Mouse (Mus musculus): ENCODE measurements at regions not wholly inside any gene's neighbourhood (a gene's known extent, or its start where the extent isn't known, plus 50 kb on each side); places are given as distances from the start of the nearest gene placed in this dataset.

DNA sequence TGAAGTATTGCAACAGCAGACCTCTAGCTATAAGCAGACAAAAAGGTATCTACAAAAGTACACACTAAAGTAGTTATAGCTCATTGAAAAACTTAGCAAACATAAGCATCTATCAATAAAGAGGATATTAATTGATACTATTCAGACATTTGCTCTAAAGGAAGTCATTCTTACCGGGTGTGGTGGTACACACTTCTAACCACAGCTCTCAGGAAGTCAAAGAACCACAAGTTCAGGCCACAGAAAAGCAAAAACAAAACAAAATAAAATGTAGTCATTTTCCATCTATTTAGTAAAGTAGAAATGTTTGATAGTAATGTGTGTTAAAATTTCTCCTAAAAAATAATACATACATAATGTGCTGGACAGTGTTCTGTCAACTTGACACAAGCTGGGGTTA, 192.5 kb upstream of the Gm11114 start:
- intact Hi-C loops (cut with DNase I), result no loop called here

GRCm38 (mm10) chr9:85121059-85121458, 191.5 kb upstream of the Gm11114 start:
- intact Hi-C loops (cut with DNase I), result no loop called here
- DNase-seq (ENCODE audit: low spot score in 2 of 2), result no peak

More for the DNA sequence above, 192.5 kb upstream of the Gm11114 start:
- no peak for DNase-seq (ENCODE audit: low spot score in 2 of 2)

DNA sequence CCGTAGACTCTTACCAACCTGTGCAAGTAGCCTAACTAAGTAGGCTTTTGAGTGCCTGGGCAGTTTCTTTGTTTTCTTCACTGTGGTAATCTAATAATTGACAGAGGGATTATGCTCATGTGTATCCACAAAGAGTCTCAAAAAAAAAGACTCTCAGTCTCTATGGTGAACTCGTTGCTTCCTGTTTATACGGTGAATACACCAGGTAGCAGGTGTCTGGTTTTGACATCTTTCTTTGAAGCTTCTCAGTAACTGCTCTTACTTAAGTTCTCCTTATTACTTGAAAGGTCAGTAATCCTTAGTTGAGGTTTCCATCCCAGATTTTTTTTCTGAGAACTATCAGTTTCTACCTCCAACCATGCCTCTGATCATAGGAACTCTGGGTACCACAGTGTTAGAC, 188.9 kb upstream of the Gm11114 start:
- intact Hi-C loops (cut with DNase I), result no loop called here
- DNase-seq (ENCODE audit: low spot score in 2 of 2), result no peak

GRCm38 (mm10) chr9:85125775-85126174, 186.8 kb upstream of the Gm11114 start:
- intact Hi-C loops (cut with DNase I), result no loop called here
- no peak for DNase-seq (ENCODE audit: low spot score in 2 of 2)

DNA sequence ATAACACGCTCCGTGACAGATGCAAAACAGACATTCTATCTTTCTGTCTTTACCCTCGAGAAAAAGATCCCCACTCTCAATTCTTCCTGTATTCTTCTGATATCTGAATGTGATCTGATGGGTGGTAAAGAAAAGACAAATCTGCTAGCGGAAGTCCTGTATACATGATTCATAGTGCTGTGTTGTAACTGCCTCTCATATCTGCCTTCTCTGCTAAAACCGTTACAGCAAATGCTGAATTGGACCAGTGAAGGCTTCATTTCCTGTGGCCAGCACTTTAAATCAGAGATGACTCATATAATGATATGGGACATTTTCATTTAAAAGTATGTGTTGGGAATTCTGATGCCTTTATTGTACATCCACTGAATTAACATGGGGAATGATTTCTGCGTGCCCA, 186.0 kb upstream of the Gm11114 start:
- DNase-seq (ENCODE audit: low spot score in 2 of 2), result no peak
- intact Hi-C loops (cut with DNase I), result no loop called here

DNA sequence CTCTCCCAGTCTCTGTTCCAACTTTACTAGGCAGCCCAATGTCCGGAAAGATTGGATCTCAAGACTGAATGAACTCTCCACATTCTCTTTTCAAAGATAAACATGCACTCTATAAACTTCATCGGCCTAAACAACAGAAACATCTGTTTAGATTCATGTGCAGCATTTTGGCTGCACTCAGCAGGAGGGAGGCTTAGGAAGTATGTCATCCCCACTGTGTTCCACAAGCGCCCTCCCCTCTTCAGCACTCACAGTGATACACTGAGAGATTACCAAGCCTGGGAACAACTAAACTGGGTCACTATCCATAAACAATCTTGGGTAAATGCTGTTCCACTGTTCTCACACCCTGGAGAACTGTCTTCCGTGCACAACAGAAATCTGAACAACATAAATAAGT, 185.5 kb upstream of the Gm11114 start:
- intact Hi-C loops (cut with DNase I), result no loop called here
- DNase-seq (ENCODE audit: low spot score in 2 of 2), result no peak

DNA sequence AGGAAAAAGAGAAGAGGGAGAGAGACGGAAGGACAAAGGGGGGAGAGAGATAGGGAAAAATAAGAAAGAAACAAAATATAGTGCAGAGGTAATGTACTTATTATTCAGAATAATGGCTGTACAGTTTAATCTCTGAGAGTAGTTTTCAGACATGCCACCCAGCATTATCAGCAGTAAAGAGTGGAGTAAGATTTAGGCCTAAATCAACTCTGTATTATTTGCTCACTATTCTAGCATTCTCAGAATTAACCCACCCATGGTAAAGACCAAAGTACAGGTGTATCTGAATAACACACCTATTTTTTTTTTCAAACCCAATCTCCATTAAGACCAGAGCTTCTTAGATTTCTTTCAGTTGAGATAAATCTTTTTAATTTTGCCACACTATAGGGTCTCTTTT, 177.7 kb upstream of the Gm11114 start:
- no peak for DNase-seq (ENCODE audit: low spot score in 2 of 2)
- intact Hi-C loops (cut with DNase I), result no loop called here

- DNase-seq (ENCODE audit: low spot score in 2 of 2), result no peak
- intact Hi-C loops (cut with DNase I), result no loop called here
These were observed 175.6 kb upstream of the Gm11114 start for GRCm38 (mm10) chr9:85136715-85137582.

DNA sequence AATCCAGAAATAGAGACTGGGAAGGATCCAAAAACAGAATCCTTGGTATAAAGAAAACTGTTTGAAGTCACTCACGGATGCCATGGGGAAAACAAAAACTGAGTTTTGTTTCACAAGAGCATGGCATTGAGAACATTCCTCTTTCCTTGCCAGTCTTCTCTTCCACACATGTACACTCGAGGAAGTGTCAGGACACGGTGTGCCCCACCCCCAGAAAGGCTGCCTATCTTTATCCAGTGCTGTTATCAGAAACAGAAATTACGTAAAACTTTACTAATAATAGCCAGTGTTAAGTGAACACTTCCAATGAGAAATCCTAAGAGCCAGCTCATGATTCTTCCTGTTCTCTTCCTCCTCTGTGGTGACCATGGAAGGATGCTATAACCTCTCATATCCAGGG, 172.7 kb upstream of the Gm11114 start:
- intact Hi-C loops (cut with DNase I), result no loop called here
- peak; percentile 3 to 19 for DNase-seq (ENCODE audit: low spot score in 2 of 2)

GRCm38 (mm10) chr9:85144363-85144762, 168.2 kb upstream of the Gm11114 start:
- no peak for DNase-seq (ENCODE audit: low spot score in 2 of 2)
- intact Hi-C loops (cut with DNase I), result no loop called here

DNA sequence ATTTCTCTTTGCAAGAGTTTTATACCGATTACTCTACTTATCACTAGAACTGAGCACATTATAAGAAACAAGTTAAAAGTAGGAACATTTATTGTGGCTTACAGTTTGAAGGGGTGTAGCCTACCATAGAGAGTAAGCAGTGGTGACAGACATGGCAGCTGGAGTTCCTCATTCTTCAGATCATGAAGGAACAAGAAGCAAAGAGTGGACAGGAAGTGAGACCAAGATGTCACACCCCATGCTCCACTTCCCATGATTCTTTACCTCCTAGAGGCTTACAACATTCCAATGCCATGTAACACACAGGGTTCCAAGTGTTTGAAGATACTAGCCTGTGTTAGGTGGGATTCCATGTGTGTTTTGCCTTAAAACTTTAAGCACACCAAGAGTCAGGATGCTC, 146.9 kb upstream of the Gm11114 start:
- intact Hi-C loops (cut with DNase I), result no loop called here

DNA sequence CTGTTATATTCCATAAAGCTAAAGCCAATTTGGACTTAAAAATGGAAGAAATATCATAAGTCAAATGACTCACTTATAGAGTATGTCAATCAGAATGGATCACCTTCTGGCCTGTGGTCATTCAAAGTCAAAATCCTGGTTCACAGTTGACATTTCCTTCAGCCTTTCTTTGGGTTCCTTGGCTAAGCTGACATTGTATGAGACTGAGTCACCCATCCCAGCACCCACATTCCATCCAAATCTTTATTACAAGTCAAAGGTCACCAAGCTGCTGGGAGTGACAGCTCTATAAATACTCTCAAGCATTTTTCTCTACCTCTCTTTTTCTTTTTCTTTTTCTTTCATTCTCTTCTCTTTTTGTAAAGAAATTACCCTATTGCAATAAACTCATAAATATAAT, 145.3 kb upstream of the Gm11114 start:
- no peak for DNase-seq (ENCODE audit: low spot score in 2 of 2)
- intact Hi-C loops (cut with DNase I), result no loop called here

More for the DNA sequence above, 146.9 kb upstream of the Gm11114 start:
- DNase-seq (ENCODE audit: low spot score in 2 of 2), result no peak

DNA sequence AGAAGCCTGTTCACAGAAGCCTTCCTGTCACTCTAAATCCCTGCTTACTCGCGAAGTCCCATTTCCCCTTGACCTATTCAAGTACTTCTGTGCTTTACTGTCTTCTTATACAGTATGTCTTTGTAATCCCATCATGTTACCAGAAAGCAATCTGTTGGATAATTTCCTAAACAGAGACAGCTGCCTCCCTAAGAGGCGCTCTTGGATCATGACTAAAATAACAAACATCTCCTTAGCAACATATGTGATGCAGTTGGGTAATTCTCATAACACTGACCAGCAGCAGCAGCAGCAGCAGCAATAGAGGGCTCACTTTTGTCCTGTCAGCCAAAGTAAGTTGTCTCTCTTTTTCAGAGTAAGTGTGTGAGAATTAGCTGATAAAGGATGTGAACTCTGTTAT, 138.1 kb upstream of the Gm11114 start:
- peak in 1 of 2 experiments; percentile 15 for DNase-seq (ENCODE audit: low spot score in 2 of 2)
- intact Hi-C loops (cut with DNase I), result no loop called here

DNA sequence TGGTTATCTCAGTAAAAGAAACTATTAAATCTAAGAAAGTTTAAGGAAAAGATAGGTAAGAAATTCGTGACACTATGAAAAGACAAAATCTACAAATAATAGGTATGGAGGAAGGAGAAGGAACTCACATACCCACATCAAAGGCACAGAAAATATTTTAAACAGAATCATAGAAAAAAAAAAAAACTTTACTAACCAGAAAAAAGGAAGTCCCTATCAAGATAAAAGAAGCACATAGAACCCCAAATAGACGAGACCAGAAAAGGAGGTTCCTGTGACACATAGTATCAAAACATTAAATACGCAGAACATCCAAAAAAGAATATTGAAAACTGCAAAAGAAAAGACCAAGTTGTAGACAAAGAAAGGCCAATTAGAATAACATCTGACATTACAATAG, 111.4 kb upstream of the Gm11114 start:
- no peak for DNase-seq (ENCODE audit: low spot score in 2 of 2)
- intact Hi-C loops (cut with DNase I), result no loop called here

- peak in 1 of 2 experiments; percentile 20 for DNase-seq (ENCODE audit: low spot score in 2 of 2)
- intact Hi-C loops (cut with DNase I), result no loop called here
These were observed 87.7 kb upstream of the Gm11114 start for GRCm38 (mm10) chr9:85224870-85225269.

Measured in left cerebral cortex, postnatal 14 days (tissue).